Mouse (Mus musculus): Measurements from ENCODE around the gene 1700015G11Rik. TPM values are rescaled to one million over a fixed set of nuclear protein-coding genes. Genes with fewer than 3 reads are reported as not detected.
A peak's percentile ranks its signal among the peaks of the same experiment; 100 is the strongest.

The 1700015G11Rik gene
- not detected in 2 replicates for total RNA-seq (2017)

GRCm38 (mm10) chr7:52015628-52016027 lies at the start of gene 1700015G11Rik:
Gene 1700015G11Rik (minus strand): TSS chr7:52015728.
- ATAC-seq (replicated peaks in 1 of 2; ENCODE audit: insufficient read depth in 1 of 2, low FRiP score in 2 of 2, low TSS enrichment in 1 of 2, low read depth in 1 of 2, poor library complexity in 2 of 2, severe bottlenecking in 2 of 2): no peak

GRCm38 (mm10) chr7:52056954-52057353 lies 41.4 kb upstream of the 1700015G11Rik start:
- ATAC-seq (replicated peaks in 1 of 2; ENCODE audit: insufficient read depth in 1 of 2, low FRiP score in 2 of 2, low TSS enrichment in 1 of 2, low read depth in 1 of 2, poor library complexity in 2 of 2, severe bottlenecking in 2 of 2): no peak

- no peak for ATAC-seq (replicated peaks in 1 of 2; ENCODE audit: insufficient read depth in 1 of 2, low FRiP score in 2 of 2, low TSS enrichment in 1 of 2, low read depth in 1 of 2, poor library complexity in 2 of 2, severe bottlenecking in 2 of 2)
Measured at GRCm38 (mm10) chr7:52056274-52056673, 40.7 kb upstream of the 1700015G11Rik start.

- no peak for ATAC-seq (replicated peaks in 1 of 2; ENCODE audit: insufficient read depth in 1 of 2, low FRiP score in 2 of 2, low TSS enrichment in 1 of 2, low read depth in 1 of 2, poor library complexity in 2 of 2, severe bottlenecking in 2 of 2)
Measured at GRCm38 (mm10) chr7:52055831-52056230, 40.3 kb upstream of the 1700015G11Rik start.

GRCm38 (mm10) chr7:52037600-52038582 lies 22.4 kb upstream of the 1700015G11Rik start:
- ATAC-seq (replicated peaks in 1 of 2; ENCODE audit: insufficient read depth in 1 of 2, low FRiP score in 2 of 2, low TSS enrichment in 1 of 2, low read depth in 1 of 2, poor library complexity in 2 of 2, severe bottlenecking in 2 of 2): peak; percentile 42 to 62; a peak in 3 of 4 replicates

- no peak for ATAC-seq (replicated peaks in 1 of 2; ENCODE audit: insufficient read depth in 1 of 2, low FRiP score in 2 of 2, low TSS enrichment in 1 of 2, low read depth in 1 of 2, poor library complexity in 2 of 2, severe bottlenecking in 2 of 2)
Measured at GRCm38 (mm10) chr7:52024050-52024626, 8.6 kb upstream of the 1700015G11Rik start.

- no peak; a peak in 1 of 4 replicates for ATAC-seq (replicated peaks in 1 of 2; ENCODE audit: insufficient read depth in 1 of 2, low FRiP score in 2 of 2, low TSS enrichment in 1 of 2, low read depth in 1 of 2, poor library complexity in 2 of 2, severe bottlenecking in 2 of 2)
Measured at GRCm38 (mm10) chr7:52022039-52022438, 6.5 kb upstream of the 1700015G11Rik start.

GRCm38 (mm10) chr7:52015180-52015579 lies 348 bp downstream of the 1700015G11Rik start:
- no peak for ATAC-seq (replicated peaks in 1 of 2; ENCODE audit: insufficient read depth in 1 of 2, low FRiP score in 2 of 2, low TSS enrichment in 1 of 2, low read depth in 1 of 2, poor library complexity in 2 of 2, severe bottlenecking in 2 of 2)

- ATAC-seq (replicated peaks in 1 of 2; ENCODE audit: insufficient read depth in 1 of 2, low FRiP score in 2 of 2, low TSS enrichment in 1 of 2, low read depth in 1 of 2, poor library complexity in 2 of 2, severe bottlenecking in 2 of 2): no peak
Measured at GRCm38 (mm10) chr7:52013457-52013856, 2.1 kb downstream of the 1700015G11Rik start.

- ATAC-seq (replicated peaks in 1 of 2; ENCODE audit: insufficient read depth in 1 of 2, low FRiP score in 2 of 2, low TSS enrichment in 1 of 2, low read depth in 1 of 2, poor library complexity in 2 of 2, severe bottlenecking in 2 of 2): no peak
Measured at GRCm38 (mm10) chr7:52007138-52007537, 8.4 kb downstream of the 1700015G11Rik start.

- ATAC-seq (replicated peaks in 1 of 2; ENCODE audit: insufficient read depth in 1 of 2, low FRiP score in 2 of 2, low TSS enrichment in 1 of 2, low read depth in 1 of 2, poor library complexity in 2 of 2, severe bottlenecking in 2 of 2): peak in 1 of 2 experiments; percentile 10; a peak in 2 of 4 replicates
Measured at GRCm38 (mm10) chr7:52006296-52006630, 9.3 kb downstream of the 1700015G11Rik start.

GRCm38 (mm10) chr7:52005511-52006295 lies 9.8 kb downstream of the 1700015G11Rik start, which contains the start of gene Svip:
Gene Svip (minus strand): TSS chr7:52006018.
- peak; percentile 96 to 97 for ATAC-seq (replicated peaks in 1 of 2; ENCODE audit: insufficient read depth in 1 of 2, low FRiP score in 2 of 2, low TSS enrichment in 1 of 2, low read depth in 1 of 2, poor library complexity in 2 of 2, severe bottlenecking in 2 of 2)

GRCm38 (mm10) chr7:51991020-51991419 lies 24.5 kb downstream of the 1700015G11Rik start:
- ATAC-seq (replicated peaks in 1 of 2; ENCODE audit: insufficient read depth in 1 of 2, low FRiP score in 2 of 2, low TSS enrichment in 1 of 2, low read depth in 1 of 2, poor library complexity in 2 of 2, severe bottlenecking in 2 of 2): no peak

- ATAC-seq (replicated peaks in 1 of 2; ENCODE audit: insufficient read depth in 1 of 2, low FRiP score in 2 of 2, low TSS enrichment in 1 of 2, low read depth in 1 of 2, poor library complexity in 2 of 2, severe bottlenecking in 2 of 2): peak; percentile 97 to 99
Measured at GRCm38 (mm10) chr7:51986909-51987308, 28.6 kb downstream of the 1700015G11Rik start.

GRCm38 (mm10) chr7:51985763-51986162 lies 29.8 kb downstream of the 1700015G11Rik start:
- ATAC-seq (replicated peaks in 1 of 2; ENCODE audit: insufficient read depth in 1 of 2, low FRiP score in 2 of 2, low TSS enrichment in 1 of 2, low read depth in 1 of 2, poor library complexity in 2 of 2, severe bottlenecking in 2 of 2): no peak

GRCm38 (mm10) chr7:51982303-51982702 lies 33.2 kb downstream of the 1700015G11Rik start:
- no peak for ATAC-seq (replicated peaks in 1 of 2; ENCODE audit: insufficient read depth in 1 of 2, low FRiP score in 2 of 2, low TSS enrichment in 1 of 2, low read depth in 1 of 2, poor library complexity in 2 of 2, severe bottlenecking in 2 of 2)

GRCm38 (mm10) chr7:51979271-51979670 lies 36.3 kb downstream of the 1700015G11Rik start:
- ATAC-seq (replicated peaks in 1 of 2; ENCODE audit: insufficient read depth in 1 of 2, low FRiP score in 2 of 2, low TSS enrichment in 1 of 2, low read depth in 1 of 2, poor library complexity in 2 of 2, severe bottlenecking in 2 of 2): peak; percentile 85 to 95

- no peak for ATAC-seq (replicated peaks in 1 of 2; ENCODE audit: insufficient read depth in 1 of 2, low FRiP score in 2 of 2, low TSS enrichment in 1 of 2, low read depth in 1 of 2, poor library complexity in 2 of 2, severe bottlenecking in 2 of 2)
Measured at GRCm38 (mm10) chr7:51975181-51975580, 40.3 kb downstream of the 1700015G11Rik start.

All from hematopoietic stem cell, adult 5-6 weeks (primary cell).